Mouse (Mus musculus): ENCODE data around the gene Grwd1. TPM values are rescaled to one million over a fixed set of nuclear protein-coding genes. Genes with fewer than 3 reads are reported as not detected.

Grwd1 gene
- total and polyA plus RNA-seq, 3 experiments, result 10.2 to 72.8 (median 20.6) TPM

DNA sequence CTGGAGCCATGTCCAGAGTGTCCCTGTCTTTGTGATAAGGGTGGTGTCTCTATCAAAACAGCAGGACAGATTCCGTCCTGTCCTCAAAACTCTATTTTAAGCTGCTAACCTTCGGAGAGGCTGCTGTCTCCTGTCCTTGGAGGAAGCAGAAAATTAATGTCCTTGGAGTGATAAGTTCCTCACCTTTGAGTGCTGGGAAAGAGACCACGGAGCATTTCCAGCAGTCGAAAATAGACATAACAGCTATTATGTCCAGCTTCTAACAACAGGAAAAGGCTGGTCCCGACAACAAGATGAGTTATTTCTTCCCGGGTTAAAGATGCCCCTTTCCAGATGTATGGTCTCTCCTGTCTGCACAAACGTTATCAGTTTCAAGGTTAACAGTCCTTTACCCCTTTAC, 55.5 kb downstream of the Grwd1 start:
- DNase-seq (ENCODE audit: low spot score) (no peak), ATAC-seq (ENCODE audit: extremely low read depth, insufficient number of reproducible peaks, low FRiP score, poor library complexity, severe bottlenecking) (no peak)
- peaks cover 16% of the 10 kb centered on the region for H3K27me3 ChIP-seq (ENCODE audit: insufficient read depth, low read length)
- no peaks in the 10 kb centered on the region for H3K36me3 ChIP-seq (replicated peaks)
- no peak overlapping the region for H3K4me3 ChIP-seq (ENCODE audit: low read depth, low read length)
- TF ChIP-seq TAL1 (conservative IDR thresholded peaks at IDR 0.05; ENCODE audit: low read depth, low read length) (no peak), CTCF (IDR thresholded peaks at IDR 0.05; ENCODE audit: low read depth, low read length) (no peak), GATA1 (IDR thresholded peaks at IDR 0.05; ENCODE audit: borderline replicate concordance, low read length) (no peak), GATA2 (IDR thresholded peaks at IDR 0.05; ENCODE audit: borderline replicate concordance, low read depth, low read length) (no peak)
- peaks cover 4% of the 10 kb centered on the region; the same call in 1 of the 2 replicates for H3K4me1 ChIP-seq (ENCODE audit: insufficient read depth, low read depth, low read length)
- no peaks in the 10 kb centered on the region for H3K9me3 ChIP-seq (replicated peaks)

Other genes with a start within 250 kb of the Grwd1 start
Only the 20 nearest of the 26 such genes appear.
- not detected in 2 replicates for gene Mamstr, start 191.0 kb downstream of the Grwd1 start, total RNA-seq (2014; fragmentation: Nextera tagmentation)
- not detected in 2 replicates for gene Mamstr, start 191.0 kb downstream of the Grwd1 start, total RNA-seq (2017)
- not detected in 2 replicates for gene Mamstr, start 191.0 kb downstream of the Grwd1 start, polyA plus RNA-seq (2012)
- not detected in 2 replicates for gene Fut2, start 164.6 kb downstream of the Grwd1 start, total RNA-seq (2014; fragmentation: Nextera tagmentation)
- gene Fut2, start 164.6 kb downstream of the Grwd1 start, total RNA-seq (2017), result 0.38 TPM in 1 of 2 replicates, not detected in the other
- gene Fut2, start 164.6 kb downstream of the Grwd1 start, polyA plus RNA-seq (2012), result not detected in 2 replicates
- gene Ntn5, start 146.9 kb downstream of the Grwd1 start, total RNA-seq (2014; fragmentation: Nextera tagmentation), result not detected in 2 replicates
- gene Ntn5, start 146.9 kb downstream of the Grwd1 start, total RNA-seq (2017), result not detected in 2 replicates
- gene Ntn5, start 146.9 kb downstream of the Grwd1 start, polyA plus RNA-seq (2012), result 0.21 and 0.29 TPM in 2 replicates
- gene Sec1, start 136.5 kb downstream of the Grwd1 start, total RNA-seq (2014; fragmentation: Nextera tagmentation), result not detected in 2 replicates
- not detected in 2 replicates for gene Sec1, start 136.5 kb downstream of the Grwd1 start, total RNA-seq (2017)
- gene Sec1, start 136.5 kb downstream of the Grwd1 start, polyA plus RNA-seq (2012), result 0.02 TPM in 1 of 2 replicates, not detected in the other
- 0.92 and 3.5 TPM in 2 replicates for gene Car11, start 131.1 kb downstream of the Grwd1 start, total RNA-seq (2014; fragmentation: Nextera tagmentation)
- gene Car11, start 131.1 kb downstream of the Grwd1 start, total RNA-seq (2017), result 0.16 and 0.58 TPM in 2 replicates
- 0.63 and 0.78 TPM in 2 replicates for gene Car11, start 131.1 kb downstream of the Grwd1 start, polyA plus RNA-seq (2012)
- 22.8 and 30.2 TPM in 2 replicates for gene Dbp, start 125.9 kb downstream of the Grwd1 start, total RNA-seq (2014; fragmentation: Nextera tagmentation)
- 33.7 and 37.8 TPM in 2 replicates for gene Dbp, start 125.9 kb downstream of the Grwd1 start, total RNA-seq (2017)
- gene Dbp, start 125.9 kb downstream of the Grwd1 start, polyA plus RNA-seq (2012), result 18.0 and 23.0 TPM in 2 replicates
- 3,054 and 3,291 TPM in 2 replicates for gene Rpl18, start 115.5 kb downstream of the Grwd1 start, total RNA-seq (2014; fragmentation: Nextera tagmentation)
- gene Rpl18, start 115.5 kb downstream of the Grwd1 start, total RNA-seq (2017), result 1,837 and 1,972 TPM in 2 replicates
- gene Rpl18, start 115.5 kb downstream of the Grwd1 start, polyA plus RNA-seq (2012), result 14,383 and 17,578 TPM in 2 replicates
- 16.3 and 21.4 TPM in 2 replicates for gene Sphk2, start 112.9 kb downstream of the Grwd1 start, total RNA-seq (2014; fragmentation: Nextera tagmentation)
- gene Sphk2, start 112.9 kb downstream of the Grwd1 start, total RNA-seq (2017), result 9.3 and 9.8 TPM in 2 replicates
- gene Sphk2, start 112.9 kb downstream of the Grwd1 start, polyA plus RNA-seq (2012), result 96.0 and 115 TPM in 2 replicates
- gene Fam83e, start 109.7 kb downstream of the Grwd1 start, total RNA-seq (2014; fragmentation: Nextera tagmentation), result 0.34 and 0.38 TPM in 2 replicates
- 1.2 and 1.3 TPM in 2 replicates for gene Fam83e, start 109.7 kb downstream of the Grwd1 start, total RNA-seq (2017)
- gene Fam83e, start 109.7 kb downstream of the Grwd1 start, polyA plus RNA-seq (2012), result 0.49 and 0.77 TPM in 2 replicates
- gene Spaca4, start 105.1 kb downstream of the Grwd1 start, total RNA-seq (2014; fragmentation: Nextera tagmentation), result not detected in 2 replicates
- gene Spaca4, start 105.1 kb downstream of the Grwd1 start, total RNA-seq (2017), result not detected in 2 replicates
- not detected in 2 replicates for gene Spaca4, start 105.1 kb downstream of the Grwd1 start, polyA plus RNA-seq (2012)
- gene Lmtk3, start 47.2 kb downstream of the Grwd1 start, total RNA-seq (2014; fragmentation: Nextera tagmentation), result 1.1 TPM in 1 of 2 replicates, not detected in the other
- not detected in 2 replicates for gene Lmtk3, start 47.2 kb downstream of the Grwd1 start, total RNA-seq (2017)
- 0.03 TPM in 2 replicates for gene Lmtk3, start 47.2 kb downstream of the Grwd1 start, polyA plus RNA-seq (2012)
- not detected in 2 replicates for gene Sult2b1, start 46.3 kb downstream of the Grwd1 start, total RNA-seq (2014; fragmentation: Nextera tagmentation)
- 0.05 and 0.35 TPM in 2 replicates for gene Sult2b1, start 46.3 kb downstream of the Grwd1 start, total RNA-seq (2017)
- gene Sult2b1, start 46.3 kb downstream of the Grwd1 start, polyA plus RNA-seq (2012), result not detected in 2 replicates
- gene Cyth2, start 16.4 kb downstream of the Grwd1 start, total RNA-seq (2014; fragmentation: Nextera tagmentation), result 14.5 and 18.5 TPM in 2 replicates
- 40.9 and 47.6 TPM in 2 replicates for gene Cyth2, start 16.4 kb downstream of the Grwd1 start, total RNA-seq (2017)
- gene Cyth2, start 16.4 kb downstream of the Grwd1 start, polyA plus RNA-seq (2012), result 85.5 and 121 TPM in 2 replicates
- gene Kcnj14, start 6.2 kb downstream of the Grwd1 start, total RNA-seq (2014; fragmentation: Nextera tagmentation), result 0.30 TPM in 1 of 2 replicates, not detected in the other
- 0.23 and 0.33 TPM in 2 replicates for gene Kcnj14, start 6.2 kb downstream of the Grwd1 start, total RNA-seq (2017)
- 0.39 and 0.57 TPM in 2 replicates for gene Kcnj14, start 6.2 kb downstream of the Grwd1 start, polyA plus RNA-seq (2012)
- gene Kdelr1, start 41.8 kb upstream of the Grwd1 start, total RNA-seq (2014; fragmentation: Nextera tagmentation), result 125 and 135 TPM in 2 replicates
- 54.8 and 55.2 TPM in 2 replicates for gene Kdelr1, start 41.8 kb upstream of the Grwd1 start, total RNA-seq (2017)
- 209 and 350 TPM in 2 replicates for gene Kdelr1, start 41.8 kb upstream of the Grwd1 start, polyA plus RNA-seq (2012)
- gene Grin2d, start 47.4 kb upstream of the Grwd1 start, total RNA-seq (2014; fragmentation: Nextera tagmentation), result not detected in 2 replicates
- under 0.01 and 0.11 TPM in 2 replicates for gene Grin2d, start 47.4 kb upstream of the Grwd1 start, total RNA-seq (2017)
- gene Grin2d, start 47.4 kb upstream of the Grwd1 start, polyA plus RNA-seq (2012), result 0.01 TPM in 2 replicates
- gene Syngr4, start 65.8 kb upstream of the Grwd1 start, total RNA-seq (2014; fragmentation: Nextera tagmentation), result 33.2 and 36.2 TPM in 2 replicates
- 3.7 and 6.4 TPM in 2 replicates for gene Syngr4, start 65.8 kb upstream of the Grwd1 start, total RNA-seq (2017)
- 42.5 and 44.9 TPM in 2 replicates for gene Syngr4, start 65.8 kb upstream of the Grwd1 start, polyA plus RNA-seq (2012)
- gene Tmem143, start 66.0 kb upstream of the Grwd1 start, total RNA-seq (2014; fragmentation: Nextera tagmentation), result 14.4 and 15.3 TPM in 2 replicates
- 11.7 and 13.2 TPM in 2 replicates for gene Tmem143, start 66.0 kb upstream of the Grwd1 start, total RNA-seq (2017)
- gene Tmem143, start 66.0 kb upstream of the Grwd1 start, polyA plus RNA-seq (2012), result 33.8 and 37.8 TPM in 2 replicates
- gene Emp3, start 90.5 kb upstream of the Grwd1 start, total RNA-seq (2014; fragmentation: Nextera tagmentation), result not detected in 2 replicates
- gene Emp3, start 90.5 kb upstream of the Grwd1 start, total RNA-seq (2017), result 4.8 and 7.6 TPM in 2 replicates
- 1.9 and 2.8 TPM in 2 replicates for gene Emp3, start 90.5 kb upstream of the Grwd1 start, polyA plus RNA-seq (2012)
- not detected in 2 replicates for gene Ccdc114, start 93.1 kb upstream of the Grwd1 start, total RNA-seq (2014; fragmentation: Nextera tagmentation)
- 0.17 and 0.22 TPM in 2 replicates for gene Ccdc114, start 93.1 kb upstream of the Grwd1 start, total RNA-seq (2017)
- gene Ccdc114, start 93.1 kb upstream of the Grwd1 start, polyA plus RNA-seq (2012), result 0.07 and 0.09 TPM in 2 replicates

Data from G1E (cell line).